Mouse (Mus musculus): ENCODE data around the gene Ubr3.

- TF ChIP-seq POLR2A (IDR thresholded peaks at IDR 0.05; ENCODE audit: borderline replicate concordance, low read depth, low read length) (no peak), CTCF (IDR thresholded peaks at IDR 0.05; ENCODE audit: low read depth, low read length) (no peak)
Observed at GRCm38 (mm10) chr2:70024454-70024853, 127.4 kb downstream of the Ubr3 start.
